Mouse (Mus musculus) liver, postnatal 0 days (tissue): ENCODE results near the gene Grid1.

ENCODE experiments used
- CTCF ChIP-seq: sonication (generic); IDR thresholded peaks from 2 replicates; pipeline ENCODE4 v1.5.1; 2016; ENCODE audit warnings: antibody characterized with exemption, low read depth
- EP300 ChIP-seq: IDR thresholded peaks from 2 replicates; pipeline ENCODE4 v1.6.1; 2016; ENCODE audit warnings: antibody characterized with exemption, low read depth, mild to moderate bottlenecking

DNA sequence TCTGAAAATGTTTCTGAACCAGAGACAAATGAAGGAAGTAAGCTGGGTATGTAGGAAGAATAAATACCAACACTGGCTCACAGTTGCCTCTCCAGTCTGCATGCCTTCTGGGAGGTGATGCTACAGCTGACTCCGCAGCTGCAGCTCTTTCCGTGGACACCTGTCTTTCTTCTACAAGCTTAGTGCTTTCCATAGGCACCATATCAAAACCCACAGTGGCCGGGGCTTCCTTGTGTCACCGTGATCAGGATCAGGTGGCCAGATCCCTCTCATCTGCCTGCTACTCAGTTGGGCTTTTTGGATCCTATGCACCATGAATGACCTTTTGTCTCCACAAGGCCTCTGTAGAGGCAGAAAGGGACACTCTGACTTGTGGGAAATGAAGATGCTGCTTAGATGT is 272.7 kb downstream of the Grid1 start:
- TF ChIP-seq CTCF (no peak), EP300 (no peak)
